Mouse (Mus musculus) embryo, embryonic 11.5 days (tissue): ENCODE data around the gene Srxn1.
"Not testable (repeated sequence)": the region's sequence is repeated elsewhere in the genome, so short reads cannot be mapped to it uniquely, and the experiment has no call there.

Source experiments
- DNase-seq: peaks from one replicate; pipeline ENCODE4 v3.0.0-alpha.2; 2012; ENCODE audit warnings: low read depth, low spot score

Srxn1 gene

DNA sequence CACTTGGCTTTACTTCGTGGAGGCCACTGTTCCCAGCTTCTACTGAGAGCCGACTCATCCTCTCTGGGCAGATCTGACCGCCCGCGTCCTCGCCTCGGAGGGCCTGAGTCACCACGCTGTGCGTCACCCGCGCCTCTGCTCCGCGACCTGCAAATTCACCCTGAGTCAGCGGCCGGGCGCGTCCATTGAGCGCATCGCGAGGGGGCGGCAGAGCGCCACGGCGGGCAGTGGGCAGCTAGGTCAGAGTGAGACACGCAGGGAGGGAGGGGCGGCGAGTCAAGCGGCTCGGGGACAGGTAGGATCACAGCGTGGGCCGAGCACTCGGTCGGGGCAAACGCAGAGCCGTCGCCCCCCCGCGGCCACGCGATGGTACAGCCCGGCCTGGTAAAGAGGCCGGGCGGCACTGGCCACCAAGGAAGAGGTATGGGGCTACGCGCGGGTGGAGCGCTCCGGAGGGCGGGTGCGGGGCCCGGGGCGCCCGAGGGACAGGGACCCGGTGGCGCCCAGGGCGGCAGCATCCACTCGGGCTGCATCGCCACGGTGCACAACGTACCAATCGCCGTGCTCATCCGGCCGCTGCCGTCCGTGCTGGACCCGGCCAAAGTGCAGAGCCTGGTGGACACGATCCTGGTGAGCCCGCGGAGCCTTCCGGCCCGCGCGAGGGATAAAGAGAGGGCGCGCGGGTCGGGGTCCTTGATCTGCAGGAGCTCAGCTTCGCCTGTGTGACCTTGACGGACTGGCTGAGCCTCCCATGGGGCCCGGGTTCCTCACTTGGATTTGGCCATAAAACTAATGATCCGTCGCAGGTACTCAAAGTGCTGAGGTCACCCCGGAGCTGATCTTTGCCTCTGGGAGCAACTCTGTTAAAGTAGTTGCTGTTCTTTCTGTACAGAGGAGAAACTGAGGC, at the start of gene Srxn1:
Gene Srxn1, plus strand, starts transcription at position 199 of the 907 bp plus-strand sequence.
- DNase-seq: peak; percentile 74

DNA sequence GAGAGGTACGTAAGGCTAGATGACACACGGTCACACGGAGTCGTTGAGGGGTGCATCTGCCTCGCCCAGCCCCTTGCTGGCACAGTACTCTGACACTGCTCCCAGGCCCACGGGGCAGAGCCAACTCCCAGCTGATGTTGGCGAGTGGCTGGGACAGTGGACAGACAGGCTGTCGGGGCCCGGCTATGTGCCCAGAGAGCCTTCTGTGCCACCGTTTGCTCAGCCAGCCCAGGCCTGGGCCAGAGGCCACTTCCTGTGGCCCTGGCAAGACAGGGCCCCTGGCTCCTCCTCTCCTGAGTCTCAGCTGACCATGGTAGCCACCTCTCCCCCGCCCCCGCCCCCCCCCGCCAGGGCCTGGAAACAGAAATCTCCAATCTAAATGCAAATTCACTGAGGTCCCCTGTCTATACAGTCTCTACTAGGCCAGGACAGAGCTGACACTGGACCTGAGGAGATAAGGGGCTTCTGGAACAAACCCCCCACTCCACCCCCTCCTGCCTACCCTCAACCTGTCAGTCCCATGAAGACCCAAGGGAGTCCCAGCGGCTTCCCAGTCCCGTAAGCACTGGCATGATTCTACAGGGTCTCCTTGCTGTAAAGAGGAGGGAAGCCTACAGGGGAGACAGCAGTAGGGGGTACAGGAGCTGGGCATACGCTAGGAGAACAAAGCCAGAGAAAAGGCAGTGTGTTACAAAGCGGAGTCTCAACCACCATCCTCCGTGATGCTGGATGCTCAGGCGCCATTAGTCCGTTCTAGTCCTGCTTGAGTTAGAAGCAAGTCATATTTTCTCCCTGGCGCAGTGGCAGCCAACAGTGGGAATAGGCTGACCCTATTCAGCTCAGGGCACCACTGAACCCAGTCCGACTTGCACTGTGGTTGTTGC, 48.7 kb upstream of the Srxn1 start:
- DNase-seq: no peak

DNA sequence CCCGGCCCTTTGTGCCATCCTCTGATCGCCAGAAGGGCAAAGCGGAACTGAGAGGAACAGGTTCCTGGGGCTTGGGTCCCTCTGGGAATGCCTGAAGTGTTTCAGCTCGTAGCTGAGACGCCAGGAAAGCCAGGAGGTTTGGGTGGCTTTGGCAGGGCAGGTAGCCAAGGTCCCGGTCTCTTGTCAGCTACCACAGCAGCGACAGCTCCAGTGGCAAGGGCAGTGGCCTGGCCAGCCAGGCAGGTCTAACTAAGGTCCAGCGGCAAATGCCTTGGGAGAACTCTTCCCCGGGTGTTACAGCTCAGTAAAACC, 48.1 kb upstream of the Srxn1 start:
- no peak for DNase-seq

DNA sequence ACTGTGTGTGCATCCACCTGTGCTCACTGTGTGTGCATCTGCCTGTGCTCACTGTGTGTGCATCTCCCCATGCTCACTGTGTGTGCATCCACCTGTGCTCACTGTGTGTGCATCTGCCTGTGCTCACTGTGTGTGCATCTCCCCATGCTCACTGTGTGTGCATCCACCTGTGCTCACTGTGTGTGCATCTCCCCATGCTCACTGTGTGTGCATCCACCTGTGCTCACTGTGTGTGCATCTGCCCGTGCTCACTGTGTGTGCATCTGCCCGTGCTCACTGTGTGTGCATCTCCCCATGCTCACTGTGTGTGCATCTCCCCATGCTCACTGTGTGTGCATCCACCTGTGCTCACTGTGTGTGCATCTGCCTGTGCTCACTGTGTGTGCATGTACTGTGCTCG, 42.5 kb upstream of the Srxn1 start:
- not testable (repeated sequence) for DNase-seq

DNA sequence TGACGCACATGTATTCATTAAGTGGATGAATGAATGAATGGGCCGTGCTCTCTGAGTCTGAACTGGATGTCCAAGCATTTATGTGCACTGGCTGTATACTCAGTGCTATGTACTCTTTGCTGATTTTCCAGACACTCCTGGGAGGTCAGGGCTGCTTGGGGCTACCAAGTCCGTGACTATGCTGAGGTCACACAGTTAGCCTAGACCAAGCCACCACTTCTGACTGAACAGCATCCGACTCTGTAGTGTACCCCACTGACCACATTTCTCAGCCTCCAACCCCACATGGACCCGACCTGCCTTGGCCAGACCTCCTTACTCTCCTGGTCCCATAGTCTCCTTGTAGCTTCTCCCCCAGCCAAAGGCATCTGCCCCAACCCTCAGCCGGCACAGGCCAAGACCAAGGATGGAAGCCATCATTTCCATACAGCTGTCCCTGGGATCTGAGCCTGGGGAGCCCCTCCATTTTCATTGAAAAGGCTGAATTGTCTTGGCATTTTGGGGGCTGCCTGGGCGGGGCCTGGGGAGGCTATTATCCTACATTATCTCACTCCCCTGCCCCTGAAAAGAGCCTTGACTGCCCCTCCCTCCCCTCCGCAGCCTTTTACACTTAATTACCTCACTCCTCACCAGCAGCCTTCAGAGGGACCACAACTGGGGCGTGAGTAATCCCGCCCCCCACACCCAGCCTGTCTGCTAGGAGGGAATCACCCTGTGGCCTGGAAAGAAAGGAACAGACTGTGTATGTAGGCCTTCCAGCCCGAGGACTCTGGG, 36.5 kb upstream of the Srxn1 start:
- no peak for DNase-seq

DNA sequence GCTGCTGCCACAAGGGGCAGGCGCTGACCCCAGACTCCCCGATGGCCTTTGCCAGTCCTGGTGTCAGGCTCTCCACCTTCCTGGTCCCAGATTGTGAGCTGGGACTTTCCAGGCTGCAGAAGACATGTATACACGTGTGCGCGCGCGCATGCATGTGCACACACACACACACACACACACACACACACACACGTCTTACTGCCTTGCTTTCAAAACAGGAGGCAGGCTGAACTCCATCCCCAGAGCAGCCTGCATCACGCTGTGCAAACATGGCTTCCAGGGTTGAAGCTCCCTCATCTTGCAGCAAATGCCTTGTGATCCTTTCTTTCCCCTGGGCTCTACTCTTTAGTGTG, 35.9 kb upstream of the Srxn1 start:
- no peak for DNase-seq

DNA sequence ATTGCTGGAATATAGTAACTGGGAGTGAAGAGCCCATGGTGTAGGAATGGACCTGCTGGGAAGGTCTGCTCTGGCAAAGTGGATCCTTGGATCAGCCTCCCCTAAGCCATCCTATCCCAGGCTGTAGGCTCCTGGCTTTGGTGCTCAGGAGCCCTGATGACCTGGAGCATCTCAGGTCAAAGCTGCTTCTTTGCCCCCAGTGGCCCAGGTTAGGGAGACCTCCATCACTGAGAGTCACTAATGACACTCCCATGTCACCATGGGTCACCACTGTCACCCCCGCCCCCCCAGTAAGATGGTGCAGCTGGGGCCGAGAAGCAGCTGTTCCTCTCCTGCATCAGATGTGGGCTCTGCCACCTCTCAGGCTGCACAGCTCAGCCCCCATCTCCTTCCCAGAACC, 35.4 kb upstream of the Srxn1 start:
- DNase-seq: no peak

DNA sequence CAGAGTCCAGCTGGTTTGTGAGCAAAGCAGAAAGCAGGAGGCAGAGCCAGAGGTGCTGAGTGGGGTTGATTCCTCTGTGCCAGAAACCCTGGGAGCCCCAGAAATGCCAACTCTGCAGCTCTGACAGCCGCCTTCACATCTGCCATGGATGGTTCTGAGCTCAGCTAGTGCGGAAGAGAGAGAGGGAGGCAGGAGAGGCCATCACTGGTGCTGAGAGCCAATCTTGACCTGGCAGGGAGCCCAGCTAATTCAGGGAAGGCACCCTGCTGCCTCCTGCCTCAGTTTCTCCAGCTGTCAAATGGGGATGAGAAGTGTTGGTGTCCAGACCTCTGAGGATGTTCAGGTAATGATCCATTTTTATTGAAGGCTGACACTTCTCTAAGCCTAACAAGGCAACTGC, 30.8 kb upstream of the Srxn1 start:
- DNase-seq: no peak

DNA sequence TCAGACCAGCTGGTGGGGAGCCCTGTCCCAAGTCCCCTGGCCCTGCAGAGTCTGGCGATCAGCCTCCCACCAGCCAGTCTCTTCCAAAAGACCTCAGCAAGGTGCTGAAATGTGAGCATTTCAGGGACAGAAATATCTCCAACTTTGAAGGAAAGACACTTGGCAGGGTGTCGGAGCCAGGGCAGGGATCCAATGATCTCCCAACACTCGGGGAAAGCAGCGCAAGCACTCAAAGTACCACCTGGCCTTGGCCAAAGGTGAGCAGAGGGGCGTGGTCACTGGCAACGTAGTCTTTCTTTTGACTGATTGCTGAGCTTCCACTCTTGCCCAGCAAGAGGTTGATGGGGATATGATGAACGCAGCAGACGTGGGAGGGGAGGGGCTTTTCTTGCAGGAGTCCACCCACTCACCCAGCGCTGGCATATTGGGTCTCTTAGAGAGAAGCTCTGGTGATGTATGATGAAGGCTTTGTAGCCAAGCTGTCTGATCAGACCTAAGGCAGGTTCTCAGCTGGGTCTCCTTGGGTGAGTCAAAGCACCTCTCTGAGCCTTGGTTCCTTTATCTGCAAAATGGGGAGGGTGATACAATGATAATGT, 29.9 kb upstream of the Srxn1 start:
- no peak for DNase-seq

DNA sequence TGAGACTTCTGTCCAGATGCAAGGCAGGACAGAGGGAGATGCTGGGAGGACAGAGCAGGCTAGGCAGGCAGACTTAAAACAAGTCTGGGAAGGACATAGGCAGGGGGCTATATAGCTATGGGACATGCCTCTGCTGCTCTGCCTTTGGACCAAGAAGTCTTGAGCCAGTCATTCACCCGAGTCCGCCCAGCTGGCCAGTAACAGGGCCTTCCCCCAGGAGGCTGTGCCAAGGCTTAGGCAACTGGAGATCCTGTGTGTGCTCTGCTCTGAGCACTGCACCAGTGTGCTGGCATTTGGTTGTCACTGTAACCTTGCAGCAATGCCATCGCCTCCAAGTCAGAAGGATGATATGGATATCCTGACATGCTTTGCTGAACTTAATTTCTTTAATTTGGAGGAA, 28.0 kb upstream of the Srxn1 start:
- DNase-seq: no peak

DNA sequence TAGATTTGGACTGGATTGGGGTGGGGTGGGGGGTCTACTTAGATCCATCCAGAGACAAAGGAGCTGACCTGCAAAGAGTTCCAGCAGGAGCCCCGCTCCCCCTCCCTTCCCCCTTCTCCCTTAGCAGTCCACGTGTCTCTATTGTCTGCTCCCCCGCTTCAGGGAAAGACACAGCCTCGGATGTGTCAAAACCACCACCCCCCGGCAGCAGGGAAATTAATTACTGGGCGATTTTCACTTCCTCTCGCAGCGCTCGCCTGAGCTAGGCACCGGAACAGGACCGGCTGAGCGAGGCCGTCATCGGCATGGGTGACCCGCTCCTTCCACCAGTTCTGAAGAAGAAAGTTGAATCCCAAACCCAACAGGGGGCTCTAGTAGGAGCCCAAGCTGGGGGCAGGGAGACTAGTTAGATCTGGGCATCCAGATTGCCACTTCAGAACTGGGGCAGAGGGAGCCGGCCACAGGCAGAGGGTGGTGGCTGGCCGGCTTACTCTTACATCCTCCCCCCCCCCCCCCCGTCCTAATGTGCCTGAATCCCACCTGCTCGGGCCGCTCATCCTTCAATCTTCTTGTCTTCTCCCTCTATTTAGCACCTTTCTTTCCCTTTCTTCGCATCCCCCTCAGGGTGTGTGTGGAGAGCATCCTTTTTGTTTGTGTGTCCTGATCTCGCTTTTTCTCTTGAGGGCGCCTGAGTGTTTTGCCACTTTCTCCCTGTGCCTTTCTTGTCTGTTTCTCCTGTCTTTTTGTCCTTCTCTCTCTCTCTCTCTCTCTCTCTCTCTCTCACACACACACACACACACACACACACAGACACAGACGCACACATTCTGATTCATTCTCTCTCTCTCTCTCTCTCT, 24.4 kb upstream of the Srxn1 start, which contains the start of gene Scrt2:
Gene Scrt2, plus strand, starts transcription at position 845 of the 857 bp plus-strand sequence.
- DNase-seq: no peak

DNA sequence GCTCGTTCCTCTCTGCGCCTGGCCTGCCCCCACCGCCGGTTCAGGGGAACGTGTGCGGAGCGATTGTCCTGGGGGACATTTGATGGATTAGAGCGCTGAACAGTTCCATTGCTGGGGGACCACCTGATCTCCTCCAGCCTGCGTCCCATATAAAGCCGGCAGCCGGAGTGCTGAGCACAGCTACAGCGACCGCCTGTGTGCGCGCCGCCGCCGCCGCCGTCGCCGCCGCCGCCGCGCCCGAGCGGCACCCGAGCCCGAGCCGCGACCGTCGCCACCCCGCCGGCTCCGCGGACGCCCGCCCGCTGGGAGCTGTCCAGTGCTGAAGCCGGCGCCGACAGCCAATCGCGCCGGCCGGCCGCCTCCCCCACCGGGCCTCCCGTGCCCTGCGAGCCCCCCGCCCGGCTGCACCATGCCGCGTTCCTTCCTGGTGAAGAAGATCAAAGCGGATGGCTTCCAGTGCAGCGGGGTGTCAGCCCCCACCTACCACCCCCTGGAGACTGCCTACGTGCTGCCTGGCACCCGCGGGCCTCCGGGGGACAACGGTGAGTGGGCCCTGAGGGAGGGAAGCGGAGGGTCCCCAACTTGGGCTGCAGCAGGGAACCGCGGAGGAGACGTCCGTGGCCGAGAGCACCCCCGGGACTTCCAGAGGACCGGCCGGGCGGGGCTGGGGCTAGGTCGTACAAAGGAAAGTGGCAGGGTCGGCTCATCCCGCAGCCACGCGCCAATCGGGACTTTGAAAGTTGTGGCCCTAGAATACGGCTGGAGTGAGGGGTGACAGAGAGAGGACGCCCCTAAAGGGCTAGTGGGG, 23.5 kb upstream of the Srxn1 start:
- DNase-seq: no peak

DNA sequence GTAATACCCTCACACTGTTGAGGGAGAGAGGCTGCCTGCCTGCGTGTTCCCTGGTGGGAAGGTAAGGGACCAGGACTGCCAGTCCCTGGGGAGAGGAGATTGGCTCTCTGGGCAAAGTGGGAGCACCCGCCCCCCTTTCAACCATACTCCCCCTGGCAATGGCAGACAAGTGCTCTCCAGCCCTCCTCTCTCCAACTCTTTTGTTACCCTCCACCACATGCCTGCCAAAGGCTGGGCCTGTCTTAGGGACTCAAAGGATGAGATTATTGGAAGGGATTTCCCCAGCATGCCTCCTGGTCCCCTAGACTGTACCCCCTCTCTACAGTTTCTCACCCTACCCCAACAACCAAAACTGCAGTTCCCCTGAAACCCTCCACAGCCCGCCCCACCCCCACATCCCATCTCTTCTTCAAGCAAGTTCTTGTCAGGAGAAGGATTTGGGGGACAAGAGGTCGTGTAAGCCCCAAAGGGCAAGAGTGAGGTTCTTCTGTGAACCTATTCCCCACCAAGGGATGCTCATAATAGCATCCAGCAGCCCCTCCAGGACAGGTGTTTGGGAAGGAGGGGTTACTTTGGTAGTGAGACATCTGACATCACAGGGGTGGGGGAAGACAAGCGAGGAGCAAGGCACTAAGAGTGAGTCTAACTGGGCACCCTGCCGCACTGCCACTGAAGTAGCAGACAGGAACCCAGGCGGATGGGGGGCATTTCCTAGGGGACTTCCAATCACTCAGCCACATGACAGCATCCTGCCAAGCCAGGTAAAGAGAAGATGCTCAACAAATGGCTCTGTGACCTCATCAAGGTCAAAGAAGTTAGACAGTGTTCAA, 22.6 kb upstream of the Srxn1 start:
- DNase-seq: no peak

DNA sequence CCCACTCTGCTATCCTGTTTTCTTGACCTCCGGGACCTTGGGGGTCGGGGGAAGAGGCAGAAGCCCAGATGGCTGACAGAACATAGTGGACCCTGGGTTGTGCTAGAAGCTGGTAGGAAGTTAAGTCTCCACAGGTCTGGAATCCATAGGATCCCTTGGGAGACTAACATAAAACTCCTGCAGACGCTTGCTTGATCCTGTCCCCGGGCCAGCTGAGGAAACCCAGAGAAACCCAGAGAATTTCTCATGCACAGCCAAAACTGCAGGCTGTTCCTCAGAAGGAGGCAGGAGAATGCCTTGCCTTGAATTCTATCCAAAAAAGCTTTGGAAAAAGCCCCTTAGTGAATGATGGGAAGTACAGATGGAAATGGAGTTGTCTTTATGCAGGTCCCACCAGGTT, 21.9 kb upstream of the Srxn1 start:
- no peak for DNase-seq

DNA sequence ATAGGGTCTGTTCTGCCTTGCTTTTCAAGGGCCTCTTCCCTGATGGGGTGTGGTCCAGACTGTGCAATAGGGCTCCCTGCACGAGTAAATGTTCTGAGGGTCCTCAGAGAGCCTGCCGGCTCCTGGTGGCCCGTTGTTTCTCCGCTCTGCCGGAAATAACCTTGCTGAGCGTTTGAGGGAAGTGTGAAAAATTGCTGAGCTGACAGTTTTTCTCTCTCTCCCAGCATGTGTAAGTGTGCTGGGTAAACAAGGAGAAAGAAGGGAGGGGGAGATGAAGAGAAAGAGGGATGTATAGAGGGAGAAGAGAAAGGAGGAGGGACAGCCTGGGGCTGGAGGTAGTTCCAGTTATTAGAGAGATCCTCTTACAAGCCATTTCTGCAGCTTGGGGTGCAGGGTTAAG, 21.0 kb upstream of the Srxn1 start:
- no peak for DNase-seq

DNA sequence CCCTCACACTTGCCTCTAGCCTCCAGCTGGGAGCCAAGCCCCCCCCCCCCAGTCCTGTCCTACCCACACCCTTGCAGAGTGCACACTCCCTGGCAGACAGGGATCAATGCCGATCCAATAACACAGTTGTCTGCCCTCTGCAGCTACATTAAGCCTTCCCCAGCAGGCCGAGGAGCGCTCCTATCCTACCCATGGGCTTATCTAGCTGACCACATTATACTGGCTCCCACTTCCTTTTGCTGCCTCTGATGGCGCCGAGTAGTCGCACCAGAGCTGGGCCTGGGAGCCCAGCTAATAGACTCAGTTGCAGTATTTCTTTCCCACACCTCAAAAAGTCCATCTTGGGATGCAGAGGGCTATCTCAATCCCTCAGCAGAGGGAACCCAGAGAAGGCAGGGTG, 19.9 kb upstream of the Srxn1 start:
- DNase-seq: no peak

DNA sequence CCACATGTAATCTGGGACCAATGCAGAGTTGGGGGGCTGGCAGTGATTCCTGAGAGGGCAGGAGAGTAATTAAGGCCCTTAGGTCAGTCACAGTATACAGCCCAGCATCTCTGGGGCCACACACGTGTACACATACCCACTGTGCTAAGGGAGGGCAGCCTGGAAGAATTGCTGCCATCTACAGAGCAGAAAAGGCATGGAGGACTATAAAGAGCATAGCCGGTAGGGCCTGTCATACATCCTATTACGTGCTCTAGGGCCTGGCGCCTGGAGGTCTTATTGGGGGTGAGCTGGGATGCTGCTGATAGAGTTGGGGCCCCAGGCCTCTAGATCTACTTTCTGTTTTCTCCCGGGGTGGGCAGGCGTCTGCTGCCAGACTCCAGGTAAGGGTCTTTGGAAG, 18.9 kb upstream of the Srxn1 start:
- DNase-seq: no peak

DNA sequence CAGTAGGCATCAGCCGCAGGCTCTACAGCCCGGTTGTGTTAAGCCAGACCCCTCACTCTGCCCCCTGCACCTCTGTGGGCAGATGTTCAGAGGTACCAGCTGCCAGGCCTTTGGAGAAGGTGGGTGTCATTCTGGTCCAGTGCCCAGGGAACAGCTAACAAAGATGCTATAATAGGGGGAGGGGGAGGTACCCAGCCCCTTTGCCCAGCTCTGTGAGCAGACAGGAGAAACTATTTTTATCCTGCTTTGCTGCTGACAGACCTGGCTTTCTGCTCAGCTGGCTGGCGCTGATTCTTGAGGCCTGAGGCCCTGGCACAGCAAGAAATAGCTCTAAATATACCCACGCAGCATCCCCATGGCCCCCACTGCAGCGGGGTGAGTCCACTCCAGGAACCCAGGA, 18.2 kb upstream of the Srxn1 start:
- no peak for DNase-seq

DNA sequence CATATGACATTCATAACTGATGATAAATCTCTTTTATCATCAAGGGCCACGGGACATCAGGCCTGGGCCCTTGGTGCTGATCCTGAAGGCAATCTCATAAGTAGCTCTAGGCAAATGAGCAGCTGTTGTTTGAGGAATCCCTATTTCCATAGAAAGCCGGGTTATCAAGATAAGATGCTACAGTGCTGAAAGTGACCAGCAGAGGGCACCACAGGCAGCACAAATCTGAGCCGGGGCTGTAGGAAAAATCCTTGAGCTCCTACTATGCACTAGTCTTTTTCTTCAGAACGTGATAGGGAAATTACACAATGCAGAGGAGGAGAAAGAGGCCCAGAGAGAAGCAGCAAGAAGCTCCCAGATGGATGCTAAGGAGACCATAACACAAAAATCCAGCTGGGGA, 16.2 kb upstream of the Srxn1 start:
- DNase-seq: no peak
